Mouse (Mus musculus) thymus, postnatal 36 days (tissue): ENCODE data around the gene Wfs1.
"Not testable (repeated sequence)": the region's sequence is repeated elsewhere in the genome, so short reads cannot be mapped to it uniquely, and the experiment has no call there.

Experiments used
- DNase-seq, 2 experiments: peaks; one replicate each; pipeline ENCODE4 v3.0.0; 2022; ENCODE audit warnings: mixed read lengths in 2 of 2

Gene Wfs1

DNA sequence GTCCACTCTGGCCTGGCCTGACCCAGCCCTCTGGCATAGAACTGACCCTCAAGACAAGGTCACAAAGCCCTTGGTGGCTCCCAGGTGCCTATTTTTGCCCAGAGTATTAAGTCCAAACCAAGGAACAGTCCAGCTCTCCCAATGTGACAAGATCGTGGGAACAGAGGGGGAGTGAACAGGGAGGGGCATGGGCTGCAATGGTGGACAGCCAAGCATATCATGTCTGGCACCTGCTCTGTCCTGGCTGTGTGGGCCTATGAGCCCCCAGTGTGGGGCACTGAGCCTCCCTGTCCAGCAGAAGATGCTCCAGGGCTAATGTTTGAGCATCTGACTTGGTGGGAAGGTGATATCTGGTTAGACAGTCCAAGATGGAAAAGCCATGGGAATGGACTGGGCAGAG is 2.4 kb downstream of the Wfs1 start:
- DNase-seq = no peak

DNA sequence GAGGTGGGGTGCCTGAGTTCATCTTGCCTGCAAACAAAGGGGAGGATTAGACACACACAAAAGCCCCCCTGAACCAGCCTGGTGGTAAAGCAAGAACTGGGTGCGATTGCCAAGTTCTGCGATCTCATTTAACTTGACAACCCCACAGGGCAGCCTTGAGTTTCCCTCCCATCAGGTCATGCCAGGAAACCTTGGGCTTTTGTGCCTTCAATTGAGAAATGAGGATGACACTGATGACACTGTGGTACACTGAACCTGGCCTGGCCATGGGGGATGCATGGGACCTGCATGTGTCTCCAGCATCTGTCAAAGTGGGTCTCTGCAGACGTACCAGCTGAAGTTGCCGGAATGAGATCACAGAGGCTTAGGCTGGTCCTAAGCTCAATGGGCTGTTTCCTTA is 6.7 kb downstream of the Wfs1 start:
- no peak for DNase-seq

GRCm38 (mm10) chr5:36979631-36980030 is 9.4 kb downstream of the Wfs1 start:
- DNase-seq = peak; percentile 46 to 61

DNA sequence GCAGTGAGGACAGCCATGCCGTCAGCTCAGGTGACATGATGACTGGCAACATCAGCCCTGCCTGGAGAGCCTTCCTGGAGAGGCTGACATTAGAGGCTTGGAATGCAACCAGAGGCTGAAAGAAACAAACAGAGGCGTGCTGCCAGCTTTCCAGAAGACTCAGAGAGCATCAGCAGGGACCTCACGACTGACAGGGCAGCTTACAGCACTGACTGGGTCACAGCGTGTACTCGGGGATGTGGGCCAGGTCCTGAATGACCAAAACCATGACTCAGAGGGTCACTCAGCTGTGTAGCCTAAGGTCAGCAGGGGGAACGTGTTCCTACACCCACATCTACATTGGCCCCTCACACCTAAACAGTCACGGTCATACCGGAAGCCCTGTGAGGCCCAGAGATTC is 10.0 kb downstream of the Wfs1 start:
- no peak for DNase-seq

GRCm38 (mm10) chr5:36977809-36978208 is 11.2 kb downstream of the Wfs1 start:
- no peak for DNase-seq

- no peak for DNase-seq
These were observed 13.7 kb downstream of the Wfs1 start for GRCm38 (mm10) chr5:36975336-36975735.

- no peak for DNase-seq
These were observed 17.4 kb downstream of the Wfs1 start for GRCm38 (mm10) chr5:36971587-36971986.

- DNase-seq = no peak
These were observed 28.5 kb downstream of the Wfs1 start for GRCm38 (mm10) chr5:36960501-36960900.

DNA sequence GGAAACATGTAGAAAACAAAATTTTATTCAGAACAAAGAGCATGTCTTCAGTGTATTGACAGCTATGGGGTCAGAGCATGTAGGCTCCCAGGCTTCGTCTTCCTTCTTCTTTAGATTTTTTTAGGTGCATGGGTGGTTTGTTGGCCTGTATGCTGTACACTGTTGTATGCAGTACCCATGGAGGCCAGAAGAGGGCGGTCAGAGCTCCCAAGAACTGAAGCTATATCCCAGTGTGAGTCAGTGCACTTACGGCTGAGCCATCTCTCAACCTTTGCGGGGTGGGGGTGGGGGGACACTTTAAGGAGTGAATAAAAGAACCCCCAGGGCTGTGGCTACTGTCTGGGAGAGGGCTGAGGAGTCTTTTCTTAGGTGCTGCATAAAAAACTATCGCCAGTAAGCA is 30.2 kb downstream of the Wfs1 start:
- peak; percentile 64 to 73 for DNase-seq

DNA sequence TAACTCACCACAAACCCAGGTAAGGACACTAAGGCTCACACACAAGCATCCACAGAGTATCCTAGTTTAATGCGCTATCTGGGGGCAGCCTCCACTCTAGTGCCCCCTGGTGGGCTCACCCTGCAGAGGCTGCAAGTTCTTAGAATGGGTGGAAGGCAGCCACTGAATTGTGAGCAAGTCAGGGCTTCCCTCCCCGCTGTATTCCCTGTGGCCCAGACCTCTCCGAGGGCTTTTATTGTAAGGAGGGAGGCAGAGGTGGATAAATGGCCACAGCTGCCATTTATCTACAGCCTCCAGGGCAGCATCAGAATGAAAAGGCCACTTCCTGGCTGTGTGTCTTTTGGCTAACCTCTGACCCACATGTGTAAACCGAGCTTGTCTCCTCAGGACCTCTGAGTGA is 33.6 kb downstream of the Wfs1 start:
- peak; percentile 47 to 49 for DNase-seq

DNA sequence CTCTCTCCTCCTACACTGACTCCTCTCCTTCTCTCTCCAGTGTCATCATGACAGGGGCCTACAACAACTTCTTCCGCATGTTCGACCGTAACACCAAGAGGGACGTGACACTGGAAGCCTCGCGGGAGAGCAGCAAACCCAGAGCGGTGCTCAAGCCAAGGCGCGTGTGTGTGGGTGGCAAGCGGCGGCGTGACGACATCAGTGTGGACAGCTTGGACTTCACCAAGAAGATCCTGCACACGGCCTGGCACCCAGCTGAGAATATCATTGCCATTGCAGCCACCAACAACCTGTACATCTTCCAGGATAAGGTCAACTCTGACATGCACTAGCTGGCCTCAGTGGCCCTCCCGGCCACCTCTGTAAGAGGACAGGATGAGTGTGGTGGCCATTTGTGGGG is 36.7 kb downstream of the Wfs1 start:
- DNase-seq = no peak

DNA sequence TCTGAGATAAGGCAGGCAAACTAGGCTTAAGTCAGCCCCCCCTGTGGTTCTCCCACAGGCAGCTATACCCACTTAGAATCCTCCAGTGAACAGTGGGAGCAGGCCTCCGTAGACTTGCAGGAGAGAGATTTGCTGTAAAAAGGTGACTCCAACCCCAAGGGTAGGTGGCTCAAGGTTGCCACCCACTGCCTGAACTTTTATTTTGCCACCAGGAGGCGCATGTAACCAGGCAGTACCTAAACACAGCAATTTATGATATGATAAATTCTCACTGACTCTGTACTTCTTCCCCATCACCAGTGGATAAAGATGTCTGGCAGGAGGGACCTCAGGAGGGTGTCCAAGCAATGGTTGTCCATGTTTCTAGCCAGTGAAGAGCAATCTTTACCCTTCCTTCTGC is 38.1 kb downstream of the Wfs1 start:
- peak in 1 of 2 experiments; percentile 29 for DNase-seq

GRCm38 (mm10) chr5:36948831-36949230 is 40.2 kb downstream of the Wfs1 start:
- DNase-seq = peak; percentile 71 to 80

GRCm38 (mm10) chr5:36946445-36946844 is 42.6 kb downstream of the Wfs1 start:
- peak; percentile 34 to 38 for DNase-seq

DNA sequence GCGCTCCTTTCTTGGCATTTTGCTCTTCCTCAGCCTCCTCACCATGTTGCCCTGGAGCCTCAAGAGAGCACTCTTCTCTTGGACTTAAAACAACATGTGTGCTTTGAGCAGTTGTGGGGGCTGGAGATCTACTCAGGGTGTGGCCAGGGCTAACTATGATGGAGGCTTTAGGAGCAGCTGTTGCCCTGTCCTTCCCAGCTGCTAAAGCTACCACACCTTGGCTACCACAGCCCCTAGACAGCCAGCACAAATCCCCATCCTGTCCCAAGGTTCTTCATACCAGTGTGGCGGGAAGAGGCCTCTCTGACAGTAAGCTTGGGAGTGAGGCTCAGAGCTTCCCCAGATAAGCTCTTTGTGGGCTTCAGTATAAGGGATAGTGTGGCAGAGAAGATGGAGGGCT is 43.3 kb downstream of the Wfs1 start:
- no peak for DNase-seq

GRCm38 (mm10) chr5:36945102-36945701 is 43.8 kb downstream of the Wfs1 start:
- no peak for DNase-seq

DNA sequence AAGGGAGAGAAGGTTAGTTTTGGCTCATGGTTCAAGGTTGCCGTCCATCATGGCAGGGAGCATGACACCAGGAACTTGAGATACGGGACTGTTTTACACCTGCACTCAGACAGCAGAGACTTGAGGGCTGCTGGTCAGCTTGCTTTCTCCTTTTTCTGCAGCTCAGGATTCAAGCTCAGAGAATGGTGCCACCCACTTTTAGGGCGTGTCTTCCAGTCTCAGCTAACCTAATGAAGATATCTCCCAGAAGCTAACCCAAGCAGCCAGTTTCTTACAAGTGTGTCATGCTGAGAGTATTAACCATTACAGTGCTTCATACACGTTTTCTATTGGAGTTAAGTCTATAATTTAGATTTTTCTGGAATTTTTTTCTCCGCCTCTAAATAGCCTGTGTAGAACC is 44.5 kb downstream of the Wfs1 start:
- no peak for DNase-seq

- no peak for DNase-seq
These were observed 46.6 kb downstream of the Wfs1 start for GRCm38 (mm10) chr5:36942446-36942845.

GRCm38 (mm10) chr5:36938991-36939390 is 50.0 kb downstream of the Wfs1 start:
- not testable (repeated sequence) for DNase-seq

- DNase-seq = no peak
These were observed 51.0 kb downstream of the Wfs1 start for GRCm38 (mm10) chr5:36938021-36938420.

DNA sequence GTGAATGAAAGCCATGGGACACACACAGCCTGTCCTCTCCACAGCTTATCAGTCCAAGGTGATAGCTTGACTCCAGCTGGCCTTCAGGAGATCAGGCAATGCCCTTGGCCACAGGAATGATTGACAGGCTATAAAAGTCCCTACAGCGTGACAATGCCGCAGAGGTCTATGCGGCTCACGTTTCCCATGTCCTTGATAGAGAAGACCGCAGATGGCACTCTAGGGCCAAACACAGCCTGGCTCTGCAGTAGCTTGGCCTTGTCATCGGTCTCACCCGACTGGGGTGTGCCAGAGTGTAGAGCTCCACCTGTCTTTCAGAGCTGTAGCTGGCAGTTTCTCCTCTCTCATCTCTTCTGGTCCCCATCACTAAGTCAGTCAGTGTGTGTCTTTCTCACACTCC is 52.5 kb downstream of the Wfs1 start:
- no peak for DNase-seq

DNA sequence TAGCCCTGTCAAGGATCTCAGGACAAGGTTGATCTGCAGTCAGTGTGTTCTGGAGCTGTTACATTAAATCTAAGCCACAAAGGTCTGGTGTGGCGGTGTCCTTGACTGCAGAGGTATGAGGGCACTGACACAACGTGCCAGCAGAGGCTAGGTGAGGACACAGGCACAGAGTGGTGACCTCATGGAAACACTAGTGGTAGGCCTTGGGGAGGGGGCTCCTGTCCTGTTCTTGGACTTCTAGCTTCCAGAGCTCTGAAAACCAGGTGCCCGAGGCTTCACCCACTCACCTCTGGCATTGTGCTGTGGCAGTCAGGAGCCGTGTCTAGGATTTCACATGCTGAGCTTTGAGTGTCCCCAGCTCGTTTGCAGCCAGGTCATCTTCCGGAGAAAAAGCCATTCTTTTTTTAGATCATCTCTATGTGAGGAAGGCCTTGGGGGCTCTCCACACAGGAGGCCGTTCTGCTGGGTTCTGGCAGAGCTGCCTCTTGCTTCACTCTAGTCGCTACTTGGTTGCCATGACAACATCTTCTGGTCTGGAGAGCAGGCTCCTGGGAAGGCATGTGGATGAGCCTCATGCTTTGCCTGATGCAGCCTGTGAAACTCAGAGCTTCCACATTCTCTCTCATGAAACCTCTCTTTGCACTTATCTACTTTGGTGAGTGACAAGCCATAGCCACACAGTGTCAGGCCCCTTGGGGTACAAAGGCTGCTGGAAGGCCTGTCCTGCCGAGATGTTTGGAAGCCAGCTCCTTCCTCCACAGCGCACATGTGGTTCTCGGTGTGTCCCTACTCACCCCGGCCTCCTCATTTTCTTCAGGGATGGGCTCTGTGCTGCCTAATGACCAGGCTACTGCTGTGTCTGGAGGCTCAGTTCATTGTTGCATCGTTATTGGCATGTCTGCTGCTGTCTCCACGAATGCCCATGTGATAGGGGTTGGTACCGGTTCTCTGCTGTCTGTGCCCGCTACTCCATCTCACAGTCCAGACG is 53.2 kb downstream of the Wfs1 start:
- DNase-seq = no peak

- no peak for DNase-seq
These were observed 55.6 kb downstream of the Wfs1 start for GRCm38 (mm10) chr5:36933383-36933782.

DNA sequence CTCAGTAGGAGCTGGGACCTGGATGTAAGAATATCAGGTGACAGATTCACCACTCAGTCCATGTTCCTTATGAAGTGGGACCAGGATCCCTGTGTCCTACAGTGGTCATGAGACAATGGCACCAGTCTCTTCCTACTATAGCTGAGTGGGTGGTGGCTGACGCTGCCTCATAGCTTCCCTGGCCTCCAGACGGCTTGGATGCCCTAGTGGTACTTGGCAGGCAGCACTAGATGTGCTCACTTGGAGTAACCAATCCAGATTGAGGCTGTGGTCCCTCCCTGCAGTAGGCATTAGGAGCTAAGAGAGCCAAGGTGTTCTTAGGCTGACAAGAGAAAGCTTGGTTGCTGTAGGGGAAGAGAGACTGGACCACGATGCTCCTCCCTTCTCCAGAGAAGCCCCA is 59.6 kb downstream of the Wfs1 start:
- no peak for DNase-seq
